Mouse (Mus musculus) megakaryocyte-erythroid progenitor cell, adult 5-6 weeks (primary cell): Measurements from ENCODE around the gene Ifit3b. TPM values are rescaled to one million over a fixed set of nuclear protein-coding genes. Genes with fewer than 3 reads are reported as not detected.
A peak's percentile ranks its signal among the peaks of the same experiment; 100 is the strongest.
"Not testable (repeated sequence)": the region's sequence is repeated elsewhere in the genome, so short reads cannot be mapped to it uniquely, and the experiment has no call there.

Source experiments
- ATAC-seq: replicated peaks from 2 replicates; pipeline ENCODE4 v1.8.0; 2016; ENCODE audit warnings: mild to moderate bottlenecking, inconsistent platforms; ENCODE audit not compliant: severe bottlenecking, poor library complexity, low FRiP score, low TSS enrichment
- total RNA-seq, 2 experiments: library from RNA; stranded (forward) in 1 of 2; stranded (reverse) in 1 of 2; fragments of 200-1000, 215-1000 nt in 1 of 2; fragments of >200 nt in 1 of 2; fragmentation: Nextera tagmentation in 1 of 2; gene quantifications; 2 replicates each; pipeline ENCODE4 v1.2.3; 2014 to 2017

Ifit3b gene
- total RNA-seq, 2 experiments from 2014 or later, result not detected

DNA sequence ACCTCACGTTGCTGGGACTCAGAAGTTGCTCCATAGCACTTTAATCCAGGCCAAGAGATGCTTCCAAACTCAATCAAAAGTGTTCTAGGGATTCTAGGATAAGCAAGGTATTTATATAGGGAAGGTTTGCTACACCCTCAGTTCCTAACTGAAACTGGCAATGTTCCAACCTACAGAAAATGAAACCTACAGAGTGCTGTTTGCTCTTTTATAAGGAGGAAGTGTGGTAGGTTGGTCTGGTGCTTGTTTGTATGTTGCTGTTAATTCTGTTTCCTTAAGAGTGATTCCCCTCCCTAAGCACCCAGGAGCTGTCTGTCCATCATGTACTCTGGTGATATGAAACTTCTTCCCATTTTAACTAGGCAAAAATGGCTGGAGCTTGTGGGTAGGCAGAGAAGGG lies 5.9 kb upstream of the Ifit3b start, which contains the start of gene Ifit1bl1:
Ifit1bl1 (minus strand) TSS at position 69 of the 400 bp plus-strand sequence.
- 0 out of 2 replicates have a peak, but pooled peaks have one; percentile 34 for ATAC-seq

GRCm38 (mm10) chr19:34605472-34605871 lies 2.3 kb upstream of the Ifit3b start:
- no peak for ATAC-seq

- ATAC-seq, result not testable (repeated sequence)
Observed at GRCm38 (mm10) chr19:34610118-34610517, 2.3 kb downstream of the Ifit3b start.

GRCm38 (mm10) chr19:34612243-34613001 lies 4.7 kb downstream of the Ifit3b start:
- ATAC-seq, result 0 out of 2 replicates have a peak, but pooled peaks have one; percentile 18

DNA sequence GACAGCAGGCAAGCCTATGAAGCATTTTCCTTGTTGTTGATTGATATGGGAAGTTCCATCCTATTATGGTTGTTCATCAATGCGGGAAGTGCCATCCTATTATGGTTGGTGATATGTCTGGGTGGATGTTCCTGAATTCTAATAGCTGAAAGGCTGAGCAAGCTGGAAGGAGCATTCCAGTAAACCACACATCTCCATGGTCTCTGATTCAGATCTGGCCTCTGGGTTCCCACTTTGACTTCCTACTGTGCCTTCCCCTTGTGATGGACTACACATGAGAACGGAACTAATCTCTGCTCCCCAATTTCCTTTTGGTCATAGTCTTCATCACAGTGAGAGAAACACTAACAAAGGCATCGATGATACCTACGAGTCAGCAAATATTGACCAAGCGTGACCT lies 13.1 kb downstream of the Ifit3b start:
- no peak for ATAC-seq

- ATAC-seq, result no peak
Observed at GRCm38 (mm10) chr19:34623781-34624180, 16.0 kb downstream of the Ifit3b start.

GRCm38 (mm10) chr19:34624663-34625062 lies 16.9 kb downstream of the Ifit3b start:
- ATAC-seq, result no peak

GRCm38 (mm10) chr19:34627496-34627895 lies 19.7 kb downstream of the Ifit3b start:
- ATAC-seq, result no peak

GRCm38 (mm10) chr19:34631487-34631886 lies 23.7 kb downstream of the Ifit3b start:
- no peak for ATAC-seq

DNA sequence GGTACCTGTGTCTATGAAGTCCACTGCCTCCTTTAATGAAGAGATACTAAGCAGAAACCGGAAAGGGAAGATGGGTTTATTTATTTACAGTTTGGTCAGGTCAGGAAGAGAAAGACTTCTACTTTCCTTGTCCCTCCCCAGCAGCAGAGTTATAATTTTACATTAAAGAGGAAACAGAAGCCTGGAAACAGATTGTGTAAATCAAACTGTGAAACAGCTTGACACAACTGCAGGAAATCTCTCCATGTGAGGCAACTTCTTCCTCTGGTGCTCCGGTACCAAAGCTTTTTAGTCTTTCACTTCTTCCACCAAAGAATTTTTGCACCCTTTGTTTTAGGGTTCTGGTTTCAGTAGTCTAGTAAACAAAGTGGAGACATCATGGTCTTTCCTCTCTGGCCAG lies 25.7 kb downstream of the Ifit3b start:
- no peak for ATAC-seq

- peak; percentile 87; the same call in 1 of the 2 replicates for ATAC-seq
Observed at GRCm38 (mm10) chr19:34636933-34637557, 29.3 kb downstream of the Ifit3b start.

GRCm38 (mm10) chr19:34640623-34641022 lies 32.9 kb downstream of the Ifit3b start, which contains the start of the genes Ifit1bl2 and Ifit1:
Gene Ifit1bl2 (minus strand): TSS chr19:34640743.
Gene Ifit1 (plus strand): TSS chr19:34640871.
- peak; percentile 31; the same call in 1 of the 2 replicates for ATAC-seq

DNA sequence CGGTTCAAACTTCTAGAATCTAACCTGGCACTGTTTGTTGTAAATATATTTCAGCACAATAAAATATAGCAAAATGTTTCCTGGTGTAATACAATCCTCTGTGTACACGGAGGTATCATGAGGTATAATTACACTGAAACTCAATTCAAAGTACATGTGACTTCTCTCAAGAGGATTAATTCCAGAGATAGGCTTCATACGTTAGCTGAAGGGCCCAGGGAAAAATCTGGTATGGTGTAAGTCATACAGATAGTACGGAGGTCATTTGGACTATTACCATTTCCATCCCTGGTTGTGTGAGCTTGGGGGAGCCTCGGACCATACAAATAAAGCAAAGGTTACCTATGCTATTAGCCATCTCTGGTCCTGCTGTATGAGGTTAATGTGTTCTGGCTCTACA lies 34.8 kb downstream of the Ifit3b start:
- no peak for ATAC-seq

GRCm38 (mm10) chr19:34647630-34648029 lies 39.9 kb downstream of the Ifit3b start:
- ATAC-seq, result not testable (repeated sequence)

- peak; percentile 36; the same call in 1 of the 2 replicates for ATAC-seq
Observed at GRCm38 (mm10) chr19:34650276-34650675, 42.5 kb downstream of the Ifit3b start.

GRCm38 (mm10) chr19:34650997-34651396 lies 43.2 kb downstream of the Ifit3b start:
- peak; percentile 56; the same call in 1 of the 2 replicates for ATAC-seq

- ATAC-seq, result no peak
Observed at GRCm38 (mm10) chr19:34655227-34655805, 47.5 kb downstream of the Ifit3b start.

DNA sequence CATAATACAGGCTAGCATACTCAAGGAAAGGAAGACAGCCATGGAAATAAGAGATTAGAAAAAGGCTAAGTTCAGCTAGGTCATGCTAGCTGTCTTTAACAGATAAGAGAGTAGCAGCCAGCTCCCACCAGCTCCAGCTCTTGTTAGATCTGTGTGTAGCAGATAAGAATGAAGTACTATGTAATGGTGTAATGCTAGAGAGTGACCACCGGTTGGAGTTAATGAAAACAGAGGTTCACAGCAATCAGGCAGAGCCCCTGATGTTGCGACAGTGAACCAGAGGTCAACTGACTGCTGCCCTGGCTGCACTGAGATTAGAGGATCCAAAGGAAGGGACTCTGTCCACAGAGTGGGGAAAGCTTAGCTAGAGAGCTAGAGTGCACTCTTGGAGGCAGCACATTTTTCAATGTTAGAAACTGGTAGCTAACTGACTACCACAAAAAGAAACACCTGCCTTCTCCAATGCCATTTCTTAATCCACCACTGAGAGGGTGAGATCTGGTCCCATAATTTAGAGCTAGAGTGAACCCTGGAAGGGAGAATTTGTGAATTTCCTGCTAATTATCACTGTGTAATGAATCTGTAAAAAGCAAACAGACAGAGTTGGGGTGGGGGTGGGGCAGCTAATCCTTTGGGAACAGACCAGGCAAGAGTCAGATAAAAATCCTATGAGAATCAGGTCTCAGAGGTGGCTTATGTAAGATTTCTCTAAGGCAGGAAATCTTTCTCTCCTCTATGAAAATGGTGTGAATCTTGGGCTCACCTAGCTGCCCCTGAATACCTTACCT lies 48.9 kb downstream of the Ifit3b start:
- peak; percentile 99 for ATAC-seq

DNA sequence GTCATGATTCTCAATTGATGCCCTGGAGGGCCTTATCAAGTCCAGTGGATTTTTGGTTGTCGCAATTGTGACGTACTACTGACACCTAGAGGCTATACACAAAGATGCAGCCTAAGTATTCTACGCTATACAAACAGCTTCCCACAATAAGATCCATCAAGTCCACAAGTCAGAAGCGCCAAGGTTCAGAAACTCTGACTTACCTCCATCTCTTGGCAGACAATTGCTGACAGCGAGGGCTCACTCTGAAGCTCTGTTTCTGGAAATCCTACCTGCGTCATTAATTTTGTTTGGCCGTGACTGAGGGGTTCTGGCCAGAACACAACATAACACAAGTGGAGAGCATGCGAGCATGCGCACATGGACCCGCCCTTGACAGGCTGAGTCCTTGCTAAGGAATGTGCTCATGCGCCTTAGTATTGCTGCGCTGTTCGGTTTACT lies 54.3 kb downstream of the Ifit3b start:
- ATAC-seq, result peak; percentile 94
